Mouse (Mus musculus) myocyte (in vitro differentiated cells): ENCODE measurements around the gene Lsm11. TPM values are rescaled to one million over a fixed set of nuclear protein-coding genes. Genes with fewer than 3 reads are reported as not detected.
A peak's percentile ranks its signal among the peaks of the same experiment; 100 is the strongest.

ENCODE experiments used
- H3K27me3 ChIP-seq: one replicate; pipeline ENCODE4 v1.6.1; 2011; ENCODE audit not compliant: control insufficient read depth, insufficient read depth, insufficient read length
- H3K36me3 ChIP-seq: one replicate; pipeline ENCODE4 v1.6.1; 2011; ENCODE audit not compliant: control insufficient read depth, insufficient read depth
- H3K4me2 ChIP-seq: one replicate; pipeline ENCODE4 v1.6.1; 2011; ENCODE audit warnings: low read depth, control low read depth
- H3K4me3 ChIP-seq: one replicate; pipeline ENCODE4 v1.5.1; 2011; ENCODE audit warnings: mild to moderate bottlenecking, control low read depth, moderate library complexity
- H3K79me2 ChIP-seq: one replicate; pipeline ENCODE4 v1.6.1; 2011; ENCODE audit not compliant: control insufficient read depth, insufficient read depth
- H3ac ChIP-seq: one replicate; pipeline ENCODE4 v1.6.1; 2011; ENCODE audit not compliant: control insufficient read depth, insufficient read length
- CEBPB ChIP-seq: IDR thresholded peaks from 2 replicates; pipeline ENCODE4 v1.6.1; 2011; ENCODE audit warnings: mild to moderate bottlenecking, moderate library complexity; ENCODE audit not compliant: poor library complexity, insufficient read depth, severe bottlenecking
- E2F4 ChIP-seq: IDR thresholded peaks from one replicate; pipeline ENCODE4 v1.6.1; 2011; ENCODE audit warnings: mild to moderate bottlenecking, control low read depth, moderate library complexity; ENCODE audit not compliant: insufficient read depth
- MAX ChIP-seq: IDR thresholded peaks from one replicate; pipeline ENCODE4 v1.6.1; 2011; ENCODE audit warnings: low read depth, mild to moderate bottlenecking, control low read depth
- MYOD1 ChIP-seq, 3 experiments: IDR thresholded peaks; one replicate each; pipeline ENCODE4 v1.6.1; 2011; ENCODE audit warnings: control low read depth in 2 of 3, low read depth in 2 of 3, mild to moderate bottlenecking in 2 of 3, moderate library complexity in 1 of 3; ENCODE audit not compliant: insufficient read length in 2 of 3, control insufficient read depth in 1 of 3
- MYOG ChIP-seq, 3 experiments: IDR thresholded peaks; one replicate each; pipeline ENCODE4 v1.6.1; 2011; ENCODE audit warnings: control low read depth in 2 of 3, low read depth in 2 of 3, mild to moderate bottlenecking in 2 of 3; ENCODE audit not compliant: insufficient read length in 2 of 3, control insufficient read depth in 1 of 3, insufficient read depth in 1 of 3
- POLR2A ChIP-seq: IDR thresholded peaks from one replicate; pipeline ENCODE4 v1.6.1; 2011; ENCODE audit warnings: low read depth, mild to moderate bottlenecking, control low read depth, moderate library complexity; ENCODE audit not compliant: insufficient read length
- POLR2AphosphoS2 ChIP-seq: IDR thresholded peaks from one replicate; pipeline ENCODE4 v1.6.1; 2011; ENCODE audit warnings: low read depth, control low read depth; ENCODE audit not compliant: insufficient read length
- REST ChIP-seq: IDR thresholded peaks from one replicate; pipeline ENCODE4 v1.6.1; 2011; ENCODE audit warnings: mild to moderate bottlenecking, control low read depth, moderate library complexity; ENCODE audit not compliant: insufficient read depth, insufficient read length
- SRF ChIP-seq: IDR thresholded peaks from one replicate; pipeline ENCODE4 v1.6.1; 2011; ENCODE audit warnings: low read depth; ENCODE audit not compliant: control insufficient read depth, insufficient read length
- TCF12 ChIP-seq: IDR thresholded peaks from one replicate; pipeline ENCODE4 v1.6.1; 2011; ENCODE audit warnings: mild to moderate bottlenecking, control low read depth; ENCODE audit not compliant: poor library complexity, insufficient read depth, severe bottlenecking
- TCF3 ChIP-seq: IDR thresholded peaks from one replicate; pipeline ENCODE4 v1.6.1; 2011; ENCODE audit warnings: low read depth, control low read depth; ENCODE audit not compliant: insufficient read length
- USF1 ChIP-seq: IDR thresholded peaks from one replicate; pipeline ENCODE4 v1.6.1; 2011; ENCODE audit warnings: low read depth, mild to moderate bottlenecking, control low read depth, moderate library complexity
- polyA plus RNA-seq: library from polyadenylated mRNA; unstranded; fragments of >200 nt; fragmentation: generic; extraction: Trizol; gene quantifications from one replicate; pipeline ENCODE4 v1.2.1, GENCODE M21; 2012; ENCODE audit warnings: missing spikeins

The Lsm11 gene
- polyA plus RNA-seq, 1 experiment, result 5.4 TPM

DNA sequence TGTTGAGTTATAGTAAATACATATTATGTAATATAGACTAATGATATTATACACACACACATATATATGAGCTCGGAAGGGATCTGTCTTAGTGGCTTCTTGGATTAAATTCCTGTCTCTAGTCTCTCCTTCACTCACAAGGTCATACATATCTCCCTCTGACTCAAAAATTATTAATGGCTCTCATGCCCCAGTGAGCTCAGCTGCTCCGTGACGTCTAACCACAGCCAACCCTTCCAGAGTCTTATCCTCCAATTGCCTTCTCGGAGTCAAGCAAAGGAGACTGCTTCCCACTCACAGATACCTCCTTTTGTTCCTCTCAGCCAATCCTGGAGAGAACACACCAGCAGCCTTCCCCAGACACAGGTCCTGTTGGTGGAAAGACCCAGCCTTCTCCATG, 25.9 kb downstream of the Lsm11 start:
- no peaks in the 10 kb centered on the region for H3K27me3 ChIP-seq
- no peak overlapping the region for H3K4me3 ChIP-seq
- TF ChIP-seq SRF, result no peak
- no peak for TF ChIP-seq TCF12
- TF ChIP-seq E2F4, result no peak
- no peak for TF ChIP-seq REST
- no peak for TF ChIP-seq USF1
- no peak for TF ChIP-seq POLR2A
- no peak for TF ChIP-seq MYOD1 (IDR thresholded peaks at IDR 0.05; ENCODE audit: control insufficient read depth in 1 of 3, insufficient read length in 2 of 3, low read depth in 2 of 3)
- no peak for TF ChIP-seq CEBPB
- TF ChIP-seq POLR2AphosphoS2, result no peak
- no peak for TF ChIP-seq MAX
- TF ChIP-seq MYOG (IDR thresholded peaks at IDR 0.05; ENCODE audit: control insufficient read depth in 1 of 3, insufficient read depth in 1 of 3, insufficient read length in 2 of 3, low read depth in 2 of 3), result no peak
- TF ChIP-seq TCF3, result no peak
- no peaks in the 10 kb centered on the region for H3K79me2 ChIP-seq
- H3ac ChIP-seq, result no peak overlapping the region
- no peak overlapping the region for H3K4me2 ChIP-seq
- H3K36me3 ChIP-seq, result no peaks in the 10 kb centered on the region

DNA sequence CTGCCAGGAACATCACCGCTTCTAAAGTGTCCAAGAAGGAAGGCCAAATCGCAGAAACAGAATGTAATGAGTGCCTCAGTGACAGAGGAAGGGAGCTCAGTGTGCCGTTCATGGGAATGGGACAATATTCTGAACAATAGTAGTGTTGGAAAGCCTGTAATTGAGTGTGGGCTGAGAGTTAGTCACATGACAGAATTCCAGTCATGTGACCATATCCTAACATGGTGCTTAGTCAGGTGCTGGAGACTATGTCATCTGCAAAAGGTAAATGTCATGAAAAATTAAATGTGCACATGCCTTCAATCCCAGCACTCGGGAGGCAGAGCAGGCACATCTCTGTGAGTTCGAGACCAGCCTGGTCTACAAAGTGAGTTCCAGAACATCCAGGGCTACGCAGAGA, 26.7 kb downstream of the Lsm11 start:
- no peak overlapping the region for H3ac ChIP-seq

GRCm38 (mm10) chr11:45916196-45916595, 28.5 kb downstream of the Lsm11 start:
- no peak overlapping the region for H3K4me3 ChIP-seq
- no peaks in the 10 kb centered on the region for H3K79me2 ChIP-seq
- H3K27me3 ChIP-seq, result no peaks in the 10 kb centered on the region
- H3K36me3 ChIP-seq, result peaks cover 10% of the 10 kb centered on the region
- TF ChIP-seq POLR2A (no peak), MYOD1 (IDR thresholded peaks at IDR 0.05; ENCODE audit: control insufficient read depth in 1 of 3, insufficient read length in 2 of 3, low read depth in 2 of 3) (no peak), USF1 (no peak), SRF (no peak), CEBPB (no peak), E2F4 (no peak), POLR2AphosphoS2 (no peak), TCF12 (no peak), REST (no peak)
- no peak overlapping the region for H3ac ChIP-seq
- no peak overlapping the region for H3K4me2 ChIP-seq

More for the DNA sequence above, 26.7 kb downstream of the Lsm11 start:
- Histone ChIP-seq H3K79me2 (no peaks in the 10 kb centered on the region), H3K27me3 (no peaks in the 10 kb centered on the region), H3K4me3 (no peak overlapping the region), H3K36me3 (no peaks in the 10 kb centered on the region), H3K4me2 (no peak overlapping the region)
- TF ChIP-seq POLR2A (no peak), USF1 (peak; percentile 53)

GRCm38 (mm10) chr11:45910701-45911100, 34.0 kb downstream of the Lsm11 start:
- Histone ChIP-seq H3K36me3 (peaks cover 31% of the 10 kb centered on the region), H3K4me2 (no peak overlapping the region)
- TF ChIP-seq SRF (no peak), POLR2AphosphoS2 (no peak), POLR2A (no peak), MAX (no peak), MYOG (IDR thresholded peaks at IDR 0.05; ENCODE audit: control insufficient read depth in 1 of 3, insufficient read depth in 1 of 3, insufficient read length in 2 of 3, low read depth in 2 of 3) (no peak), USF1 (no peak), TCF12 (no peak), MYOD1 (IDR thresholded peaks at IDR 0.05; ENCODE audit: control insufficient read depth in 1 of 3, insufficient read length in 2 of 3, low read depth in 2 of 3) (no peak), REST (no peak), CEBPB (no peak), TCF3 (no peak), E2F4 (no peak)

GRCm38 (mm10) chr11:45908894-45909293, 35.8 kb downstream of the Lsm11 start:
- Histone ChIP-seq H3K27me3 (no peaks in the 10 kb centered on the region), H3K4me2 (no peak overlapping the region), H3K36me3 (peaks cover 37% of the 10 kb centered on the region), H3ac (no peak overlapping the region), H3K79me2 (no peaks in the 10 kb centered on the region), H3K4me3 (no peak overlapping the region)
- TF ChIP-seq E2F4, result no peak
- no peak for TF ChIP-seq MYOG (IDR thresholded peaks at IDR 0.05; ENCODE audit: control insufficient read depth in 1 of 3, insufficient read depth in 1 of 3, insufficient read length in 2 of 3, low read depth in 2 of 3)
- TF ChIP-seq MAX, result no peak
- TF ChIP-seq REST, result no peak

More at GRCm38 (mm10) chr11:45910701-45911100, 34.0 kb downstream of the Lsm11 start:
- Histone ChIP-seq H3ac (no peak overlapping the region), H3K4me3 (no peak overlapping the region), H3K79me2 (no peaks in the 10 kb centered on the region), H3K27me3 (no peaks in the 10 kb centered on the region)
